ENCODE assay signal across 11 mouse cellular contexts in the genomic region with DNA sequence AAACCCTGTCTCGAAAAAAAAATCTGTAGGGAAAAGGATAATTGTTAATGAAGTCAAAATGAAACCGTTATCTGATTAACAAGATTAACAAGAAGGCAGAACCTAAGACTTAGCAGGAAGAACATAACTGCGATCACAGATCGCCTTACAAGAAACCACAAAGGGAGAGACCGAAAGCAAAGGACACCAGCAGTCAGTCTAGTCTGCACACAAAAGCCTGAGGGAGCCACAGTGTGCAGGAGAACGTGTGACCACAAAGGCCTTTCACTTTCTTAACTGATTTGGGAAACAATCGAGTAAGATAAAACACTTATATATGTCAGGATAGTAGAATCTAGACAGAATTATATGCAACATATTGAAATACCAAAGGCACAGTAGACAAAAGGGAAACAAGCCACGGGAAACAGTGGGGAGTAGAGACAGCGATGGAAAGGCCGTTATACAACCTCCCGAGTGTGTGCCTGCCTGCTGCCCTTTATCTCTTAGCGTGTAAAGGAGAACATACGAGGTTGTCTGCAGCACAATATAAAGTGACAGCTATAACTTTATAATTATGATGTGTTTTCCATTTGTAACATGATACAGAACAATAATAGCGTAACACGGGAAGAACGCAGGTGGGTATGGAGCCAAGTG. TPM values are rescaled to one million over a fixed set of nuclear protein-coding genes. Genes with fewer than 3 reads are reported as not detected.
A peak's percentile ranks its signal among the peaks of the same experiment; 100 is the strongest.
DNase-seq lines count a peak whose midpoint lies in the region; ATAC-seq lines count a peak whose summit lies in the region.
"Had no signal": no experiment of that assay in that cellular context is flagged by ENCODE, and none has a peak within 500 bp of the region (broad histone marks: within the 10 kb centered on the region; RNA-seq: fewer than 3 reads in every experiment).

No protein-coding gene starts in this region.

- ATAC-seq in inflammation-experienced regulatory T-cells, adult 6 months = peak; percentile 38
- ATAC-seq: forebrain, embryonic 13.5 days; liver, embryonic 12.5 days had no signal

- DNase-seq in spleen, postnatal 36 days (ENCODE audit: low spot score in 2 of 2) = peak; percentile 27 to 28
- no peak for DNase-seq in spleen, postnatal 4 days (ENCODE audit: low spot score in 2 of 2)
- peak; percentile 12 for DNase-seq in MN1 (ENCODE audit: low spot score)
- no peak for DNase-seq in gastrocnemius, adult 8-10 months (ENCODE audit: low spot score in 2 of 2)
- no peak for DNase-seq in Muller cell, postnatal 12 days (ENCODE audit: inconsistent ontology term)
- no peak for DNase-seq in heart, postnatal 25 days (ENCODE audit: low spot score)
- DNase-seq: adrenal gland, adult 8-10 months; right cerebral cortex, postnatal 14 days had no signal

- intact Hi-C loops in heart, postnatal 25 days (cut with DNase I) = no loop called here

RNA-seq across cellular contexts. Expression of gene Bsn, which starts 26.4 kb away (rescaled TPM):
- polyA plus RNA-seq in inflammation-experienced regulatory T-cells, adult 6 months (2017; shearing (Covaris generic)) = under 1 TPM; 0.09 to 0.59 (median 0.38) TPM
- under 1 TPM; 0.02 to 0.07 (median 0.04) TPM for total RNA-seq in gastrocnemius, adult 8-10 months (2022)
- total RNA-seq in heart, postnatal 25 days (2021) = under 1 TPM; 0.03 TPM

Comparison
In these comparisons a context has a peak if more than half of its experiments do, and no peak if none do; other contexts are left out.
1. DNase-seq: peak in spleen, postnatal 36 days (2 of 2) and MN1 (single experiment); none in spleen, postnatal 4 days (0 of 2), gastrocnemius, adult 8-10 months (0 of 2), Muller cell, postnatal 12 days (single experiment) and heart, postnatal 25 days (single experiment).